In genomic region chr2:32425568-32425967, GRCm38 (mm10) we compare ENCODE assay signal across 13 mouse cellular contexts. TPM values are rescaled to one million over a fixed set of nuclear protein-coding genes. Genes with fewer than 3 reads are reported as not detected.
DNase-seq lines count a peak whose midpoint lies in the region; ATAC-seq and TF ChIP-seq lines count a peak whose summit lies in the region.
"Had no signal": no experiment of that assay in that cellular context is flagged by ENCODE, and none has a peak within 500 bp of the region (broad histone marks: within the 10 kb centered on the region; RNA-seq: fewer than 3 reads in every experiment).

No protein-coding gene starts in this region.

- H3K4me3 ChIP-seq in cerebellum, adult 2 months (replicated peaks; ENCODE audit: insufficient read depth, low read depth, low read length): no peak overlapping the region
- no peak overlapping the region for H3K4me3 ChIP-seq in kidney, postnatal 0 days (replicated peaks; ENCODE audit: low read depth, low read length)
- no peak overlapping the region for H3K4me3 ChIP-seq in kidney, embryonic 14.5 days (ENCODE audit: low read length)

- no peak for ATAC-seq in kidney, postnatal 0 days (replicated peaks; ENCODE audit: low FRiP score, low read depth)
- ATAC-seq in kidney, embryonic 14.5 days (ENCODE audit: low FRiP score, low TSS enrichment): no peak
- ATAC-seq in inflammation-experienced regulatory T-cells, adult 6 months: no peak

- H3K27me3 ChIP-seq in cerebellum, adult 2 months (ENCODE audit: control insufficient read depth, insufficient read depth, low read length): no peaks in the 10 kb centered on the region
- H3K27me3 ChIP-seq in kidney, postnatal 0 days (ENCODE audit: insufficient read depth, low read length): no peaks in the 10 kb centered on the region
- H3K27me3 ChIP-seq in kidney, embryonic 14.5 days (ENCODE audit: control insufficient read depth, insufficient read depth, low read length): no peaks in the 10 kb centered on the region

- no peak overlapping the region for H3K27ac ChIP-seq in cerebellum, adult 2 months (ENCODE audit: insufficient read depth, low read length)
- 0 out of 2 replicates have a peak overlapping the region, but pooled peaks have one; percentile 79 for H3K27ac ChIP-seq in kidney, postnatal 0 days
- no peak overlapping the region for H3K27ac ChIP-seq in kidney, embryonic 14.5 days (ENCODE audit: low read depth, low read length)
- H3K27ac ChIP-seq: macrophage had no signal

- no peak for TF ChIP-seq CTCF in cerebellum, adult 2 months (IDR thresholded peaks at IDR 0.05; ENCODE audit: borderline replicate concordance, insufficient read depth, low read depth, low read length)
- no peak for TF ChIP-seq CTCF in kidney, postnatal 0 days (IDR thresholded peaks at IDR 0.05; ENCODE audit: low read depth)

- H3K9ac ChIP-seq in kidney, postnatal 0 days (ENCODE audit: low read depth, low read length): no peak overlapping the region
- no peak overlapping the region for H3K9ac ChIP-seq in kidney, embryonic 14.5 days (ENCODE audit: low read depth, low read length)

- H3K4me2 ChIP-seq in kidney, postnatal 0 days (ENCODE audit: low read length): no peak overlapping the region
- no peak overlapping the region for H3K4me2 ChIP-seq in kidney, embryonic 14.5 days (replicated peaks; ENCODE audit: low read depth, low read length)

- TF ChIP-seq POLR2A in cerebellum, adult 2 months (IDR thresholded peaks at IDR 0.05; ENCODE audit: borderline replicate concordance, insufficient read depth, low read length): no peak

- H3K9me3 ChIP-seq in kidney, postnatal 0 days (replicated peaks; ENCODE audit: low read length): no peaks in the 10 kb centered on the region
- H3K9me3 ChIP-seq in kidney, embryonic 14.5 days (ENCODE audit: control insufficient read depth, low read length): no peaks in the 10 kb centered on the region

- no peaks in the 10 kb centered on the region for H3K36me3 ChIP-seq in kidney, postnatal 0 days (ENCODE audit: insufficient read depth, low read length)
- H3K36me3 ChIP-seq in kidney, embryonic 14.5 days (ENCODE audit: control insufficient read depth, insufficient read depth, low read length): peaks cover 7% of the 10 kb centered on the region; the same call in 1 of the 2 replicates

- 83% methylated on average over 5 of the region's 5 CpGs for WGBS in cerebellum, adult 2 months
- WGBS in kidney, postnatal 0 days: 73% methylated on average over 5 of the region's 5 CpGs
- 70% methylated on average over 5 of the region's 5 CpGs for WGBS in kidney, embryonic 14.5 days

- peak; percentile 20 for DNase-seq in cerebellum, adult 9-10 months
- DNase-seq in cerebellum, adult 2 months: no peak
- DNase-seq in kidney, postnatal 0 days (ENCODE audit: low spot score): no peak
- DNase-seq in right cerebral cortex, adult 18-20 months: peak; percentile 71
- DNase-seq in right cerebral cortex, postnatal 10 days (ENCODE audit: low spot score in 2 of 2): no peak
- DNase-seq in telencephalon, adult 2 months (ENCODE audit: low read depth, low spot score): peak; percentile 62
- DNase-seq: cerebellum, postnatal 25 days; gastrocnemius, postnatal 36 days; heart, postnatal 4 days; kidney, postnatal 10 days had no signal

- H3K4me1 ChIP-seq in cerebellum, adult 2 months (ENCODE audit: control insufficient read depth, insufficient read depth, low read length): peaks cover 27% of the 10 kb centered on the region
- peaks cover 46% of the 10 kb centered on the region for H3K4me1 ChIP-seq in kidney, postnatal 0 days (replicated peaks; ENCODE audit: insufficient read depth, low read length)
- peaks cover 56% of the 10 kb centered on the region for H3K4me1 ChIP-seq in kidney, embryonic 14.5 days (ENCODE audit: control insufficient read depth, insufficient read depth, low read length)

RNA-seq across cellular contexts. Expression of gene Naif1, which starts 24.7 kb away (rescaled TPM):
- polyA plus RNA-seq in cerebellum, adult 2 months (2012; rRNA removed): 3.3 TPM in 2 replicates
- polyA plus RNA-seq in kidney, postnatal 0 days (2015; fragmentation: Nextera tagmentation; extraction: Ambion mirVana): 4.7 TPM in 2 replicates
- polyA plus RNA-seq in kidney, embryonic 14.5 days (2014; fragmentation: Nextera tagmentation; extraction: Ambion mirVana): 6.4 and 6.8 TPM in 2 replicates
- polyA plus RNA-seq in inflammation-experienced regulatory T-cells, adult 6 months (2017; shearing (Covaris generic)): 1 to 10 TPM; 4.6 to 6.0 (median 4.8) TPM

RNA-seq across cellular contexts. Expression of gene Slc25a25, which starts 25.7 kb away (rescaled TPM):
- 67.0 and 76.2 TPM in 2 replicates for polyA plus RNA-seq in cerebellum, adult 2 months (2012; rRNA removed)
- 15.0 and 16.9 TPM in 2 replicates for polyA plus RNA-seq in kidney, postnatal 0 days (2015; fragmentation: Nextera tagmentation; extraction: Ambion mirVana)
- 10.7 and 14.8 TPM in 2 replicates for polyA plus RNA-seq in kidney, embryonic 14.5 days (2014; fragmentation: Nextera tagmentation; extraction: Ambion mirVana)
- polyA plus RNA-seq in inflammation-experienced regulatory T-cells, adult 6 months (2017; shearing (Covaris generic)): 1 to 10 TPM; 2.2 to 4.4 (median 4.3) TPM

RNA-seq across cellular contexts. Expression of gene Ptges2, which starts 29.9 kb away (rescaled TPM):
- polyA plus RNA-seq in cerebellum, adult 2 months (2012; rRNA removed): 60.9 and 61.1 TPM in 2 replicates
- 44.1 and 44.8 TPM in 2 replicates for polyA plus RNA-seq in kidney, postnatal 0 days (2015; fragmentation: Nextera tagmentation; extraction: Ambion mirVana)
- 32.2 and 36.4 TPM in 2 replicates for polyA plus RNA-seq in kidney, embryonic 14.5 days (2014; fragmentation: Nextera tagmentation; extraction: Ambion mirVana)
- under 1 TPM; 0.32 to 0.63 (median 0.44) TPM for polyA plus RNA-seq in inflammation-experienced regulatory T-cells, adult 6 months (2017; shearing (Covaris generic))

RNA-seq across cellular contexts. Expression of gene Lcn2, which starts 37.5 kb away (rescaled TPM):
- 0.48 and 1.0 TPM in 2 replicates for polyA plus RNA-seq in cerebellum, adult 2 months (2012; rRNA removed)
- polyA plus RNA-seq in kidney, postnatal 0 days (2015; fragmentation: Nextera tagmentation; extraction: Ambion mirVana): 43.5 and 50.3 TPM in 2 replicates
- 1.6 and 1.7 TPM in 2 replicates for polyA plus RNA-seq in kidney, embryonic 14.5 days (2014; fragmentation: Nextera tagmentation; extraction: Ambion mirVana)
- polyA plus RNA-seq in inflammation-experienced regulatory T-cells, adult 6 months (2017; shearing (Covaris generic)): under 1 TPM in 1 of 3 experiments, not detected in 2; 0.93 TPM

RNA-seq across cellular contexts. Expression of gene 1110008P14Rik, which starts 43.8 kb away (rescaled TPM):
- polyA plus RNA-seq in cerebellum, adult 2 months (2012; rRNA removed): 284 and 338 TPM in 2 replicates
- 87.0 and 96.8 TPM in 2 replicates for polyA plus RNA-seq in kidney, postnatal 0 days (2015; fragmentation: Nextera tagmentation; extraction: Ambion mirVana)
- polyA plus RNA-seq in kidney, embryonic 14.5 days (2014; fragmentation: Nextera tagmentation; extraction: Ambion mirVana): 50.1 and 52.0 TPM in 2 replicates
- polyA plus RNA-seq in inflammation-experienced regulatory T-cells, adult 6 months (2017; shearing (Covaris generic)): 10 to 100 TPM; 43.1 to 73.3 (median 57.4) TPM

Comparison
In these comparisons a context has a peak if more than half of its experiments do, and no peak if none do; other contexts are left out.
1. DNase-seq: peak in cerebellum, adult 9-10 months (single experiment), right cerebral cortex, adult 18-20 months (single experiment) and telencephalon, adult 2 months (single experiment); none in cerebellum, adult 2 months (0 of 2), kidney, postnatal 0 days (single experiment) and right cerebral cortex, postnatal 10 days (0 of 2).
2. RNA of gene Ptges2, which starts 29.9 kb away (polyA plus RNA-seq): 60.9 to 61.1 TPM in cerebellum, adult 2 months, 44.1 to 44.8 TPM in kidney, postnatal 0 days and 32.2 to 36.4 TPM in kidney, embryonic 14.5 days; 0.32 to 0.63 TPM in inflammation-experienced regulatory T-cells, adult 6 months; every median in the first group is over 10 times any median in the second.